Mouse (Mus musculus) MEL (cell line): ENCODE results near the gene Pvr. TPM values are rescaled to one million over a fixed set of nuclear protein-coding genes. Genes with fewer than 3 reads are reported as not detected.

Experiments
- DNase-seq: peaks from one replicate; pipeline ENCODE4 v3.0.0; 2011; ENCODE audit warnings: low read depth, low spot score
- H3K27ac ChIP-seq: 2 replicates; pipeline ENCODE4 v1.5.1; 2012; ENCODE audit warnings: low read depth, mild to moderate bottlenecking, control low read depth, low read length, moderate library complexity; ENCODE audit not compliant: control insufficient read depth
- H3K27me3 ChIP-seq, 2 experiments: fragments of 150-350 bp in 1 of 2; sonication (generic) in 1 of 2; 2 replicates each; pipeline ENCODE4 v1.6.1; 2012; ENCODE audit warnings: low read length in 2 of 2, mild to moderate bottlenecking in 2 of 2, improper control_type of control experiment in 1 of 2, moderate library complexity in 1 of 2; ENCODE audit not compliant: insufficient read depth in 2 of 2, control insufficient read depth in 1 of 2
- H3K36me3 ChIP-seq, 2 experiments: 2 replicates each; pipeline ENCODE4 v1.6.1; 2012 to 2014; ENCODE audit warnings: low read length in 2 of 2, improper control_type of control experiment in 1 of 2, inconsistent platforms in 1 of 2, mild to moderate bottlenecking in 1 of 2; ENCODE audit not compliant: insufficient read depth in 2 of 2, control insufficient read depth in 1 of 2
- H3K4me1 ChIP-seq, 2 experiments: fragments of 150-350 bp in 1 of 2; sonication (generic) in 1 of 2; 2 replicates each; pipeline ENCODE4 v1.6.1; 2012; ENCODE audit warnings: low read length in 2 of 2, improper control_type of control experiment in 1 of 2, mild to moderate bottlenecking in 1 of 2; ENCODE audit not compliant: insufficient read depth in 2 of 2, control insufficient read depth in 1 of 2
- H3K4me3 ChIP-seq, 2 experiments: fragments of 150-350 bp in 1 of 2; sonication (generic) in 1 of 2; 2 replicates each; pipeline ENCODE4 v1.5.1; 2012; ENCODE audit warnings: low read depth in 2 of 2, low read length in 2 of 2, mild to moderate bottlenecking in 2 of 2, moderate library complexity in 2 of 2, control low read depth in 1 of 2, improper control_type of control experiment in 1 of 2; ENCODE audit not compliant: control insufficient read depth in 1 of 2, insufficient read depth in 1 of 2
- H3K79me2 ChIP-seq: 2 replicates; pipeline ENCODE4 v1.6.1; 2012; ENCODE audit warnings: mild to moderate bottlenecking, low read length, moderate library complexity; ENCODE audit not compliant: control insufficient read depth, poor library complexity, insufficient read depth
- H3K9ac ChIP-seq: 2 replicates; pipeline ENCODE4 v1.6.1; 2012; ENCODE audit warnings: low read depth, mild to moderate bottlenecking, control low read depth, low read length, moderate library complexity; ENCODE audit not compliant: control insufficient read depth, poor library complexity, severe bottlenecking
- H3K9me3 ChIP-seq: fragments of 150-350 bp; sonication (generic); replicated peaks from 2 replicates; pipeline ENCODE4 v1.6.1; 2012; ENCODE audit warnings: mild to moderate bottlenecking, low read length, improper control_type of control experiment, moderate library complexity; ENCODE audit not compliant: insufficient read depth
- E2F4 ChIP-seq: IDR thresholded peaks from 2 replicates; pipeline ENCODE4 v1.6.1; 2011; ENCODE audit warnings: low read depth, low read length, improper control_type of control experiment, borderline replicate concordance
- ELF1 ChIP-seq: IDR thresholded peaks from 2 replicates; pipeline ENCODE4 v1.6.1; 2014; ENCODE audit warnings: low read depth, mild to moderate bottlenecking, inconsistent platforms, low read length, improper control_type of control experiment, moderate library complexity
- GATA1 ChIP-seq: IDR thresholded peaks from 2 replicates; pipeline ENCODE4 v1.6.1; 2011; ENCODE audit warnings: low read depth, low read length, improper control_type of control experiment
- HCFC1 ChIP-seq: IDR thresholded peaks from 2 replicates; pipeline ENCODE4 v1.6.1; 2012; ENCODE audit warnings: low read depth, mild to moderate bottlenecking, inconsistent platforms, low read length, improper control_type of control experiment, moderate library complexity
- MAZ ChIP-seq: IDR thresholded peaks from 2 replicates; pipeline ENCODE4 v1.6.1; 2012; ENCODE audit warnings: low read depth, mild to moderate bottlenecking, inconsistent platforms, low read length, improper control_type of control experiment
- MXI1 ChIP-seq: IDR thresholded peaks from 2 replicates; pipeline ENCODE4 v1.6.1; 2011; ENCODE audit warnings: mild to moderate bottlenecking, low read depth, low read length, improper control_type of control experiment
- MYB ChIP-seq: IDR thresholded peaks from 2 replicates; pipeline ENCODE4 v1.6.1; 2011; ENCODE audit warnings: mild to moderate bottlenecking, low read depth, low read length, improper control_type of control experiment
- MYC ChIP-seq: IDR thresholded peaks from 2 replicates; pipeline ENCODE4 v1.6.1; 2011; ENCODE audit warnings: low read depth, mild to moderate bottlenecking, low read length, improper control_type of control experiment, moderate library complexity
- NRF1 ChIP-seq: IDR thresholded peaks from 2 replicates; pipeline ENCODE4 v1.6.1; 2014; ENCODE audit warnings: low read depth, mild to moderate bottlenecking, inconsistent platforms, low read length, improper control_type of control experiment, moderate library complexity; ENCODE audit not compliant: poor library complexity, insufficient read depth, severe bottlenecking
- POLR2A ChIP-seq, 2 experiments: IDR thresholded peaks; 2 replicates each; pipeline ENCODE4 v1.6.1; 2011 to 2012; ENCODE audit warnings: low read length in 2 of 2, mild to moderate bottlenecking in 2 of 2, control low read depth in 1 of 2, improper control_type of control experiment in 1 of 2, low read depth in 1 of 2, moderate library complexity in 1 of 2; ENCODE audit not compliant: control insufficient read depth in 1 of 2, insufficient read depth in 1 of 2, poor library complexity in 1 of 2
- POLR2AphosphoS2 ChIP-seq: IDR thresholded peaks from 2 replicates; pipeline ENCODE4 v1.6.1; 2011; ENCODE audit warnings: low read length, improper control_type of control experiment
- POLR2AphosphoS5 ChIP-seq: IDR thresholded peaks from 2 replicates; pipeline ENCODE4 v1.6.1; 2012; ENCODE audit warnings: low read depth, borderline replicate concordance, mild to moderate bottlenecking, inconsistent platforms, low read length, moderate library complexity, mixed read lengths
- SIN3A ChIP-seq: IDR thresholded peaks from 2 replicates; pipeline ENCODE4 v1.6.1; 2012; ENCODE audit warnings: low read length, improper control_type of control experiment, inconsistent platforms
- TAL1 ChIP-seq: IDR thresholded peaks from 2 replicates; pipeline ENCODE4 v1.6.1; 2012; ENCODE audit warnings: mild to moderate bottlenecking, inconsistent platforms, low read length, moderate library complexity, mixed read lengths
- TCF12 ChIP-seq: IDR thresholded peaks from 2 replicates; pipeline ENCODE4 v1.6.1; 2014; ENCODE audit warnings: low read depth, mild to moderate bottlenecking, inconsistent platforms, low read length, improper control_type of control experiment, moderate library complexity
- UBTF ChIP-seq: IDR thresholded peaks from 2 replicates; pipeline ENCODE4 v1.6.1; 2012; ENCODE audit warnings: low read depth, mild to moderate bottlenecking, inconsistent platforms, low read length, improper control_type of control experiment, moderate library complexity, borderline replicate concordance; ENCODE audit not compliant: insufficient read depth
- USF1 ChIP-seq: IDR thresholded peaks from 2 replicates; pipeline ENCODE4 v1.6.1; 2014; ENCODE audit warnings: low read depth, mild to moderate bottlenecking, inconsistent platforms, low read length, improper control_type of control experiment, moderate library complexity
- USF2 ChIP-seq, 2 experiments: IDR thresholded peaks; 2 replicates each; pipeline ENCODE4 v1.6.1; 2011 to 2012; ENCODE audit warnings: improper control_type of control experiment in 2 of 2, low read length in 2 of 2, borderline replicate concordance in 1 of 2, inconsistent platforms in 1 of 2, low read depth in 1 of 2, mild to moderate bottlenecking in 1 of 2; ENCODE audit not compliant: insufficient read depth in 1 of 2
- ZMIZ1 ChIP-seq: IDR thresholded peaks from 2 replicates; pipeline ENCODE4 v1.6.1; 2012; ENCODE audit warnings: low read depth, mild to moderate bottlenecking, inconsistent platforms, low read length, improper control_type of control experiment, moderate library complexity
- ZNF384 ChIP-seq: IDR thresholded peaks from 2 replicates; pipeline ENCODE4 v1.6.1; 2012; ENCODE audit warnings: low read depth, mild to moderate bottlenecking, inconsistent platforms, low read length, improper control_type of control experiment
- polyA plus RNA-seq, 2 experiments: library from polyadenylated mRNA; stranded (reverse) in 1 of 2; unstranded in 1 of 2; fragments of >175 nt in 1 of 2; fragments of >200 nt in 1 of 2; gene quantifications; 2 replicates each; pipeline versions ENCODE4 v1.2.1 to v1.2.4; 2012; ENCODE audit warnings: low replicate concordance in 2 of 2, low read depth in 1 of 2; ENCODE audit not compliant: insufficient read length in 2 of 2, insufficient read depth in 1 of 2, missing spikeins in 1 of 2
- total RNA-seq: library from RNA; depleted of rRNA; stranded (reverse); fragments of 300-350 nt; gene quantifications from 2 replicates; pipeline ENCODE4 v1.2.3, GENCODE M21; 2012

Pvr gene
- total and polyA plus RNA-seq, 3 experiments = not detected

GRCm38 (mm10) chr7:19953054-19953453, 32.1 kb upstream of the Pvr start:
- no peak overlapping the region for H3K4me3 ChIP-seq
- peaks cover 0 to 2% of the 10 kb centered on the region in 2 experiments; a peak in 1 of 4 replicates for H3K36me3 ChIP-seq
- H3K27me3 ChIP-seq = no peaks in the 10 kb centered on the region
- no peak overlapping the region for H3K27ac ChIP-seq
- no peaks in the 10 kb centered on the region for H3K9me3 ChIP-seq
- TF ChIP-seq NRF1 (no peak), USF1 (no peak), ZMIZ1 (no peak), MAZ (no peak), MYB (no peak), ZNF384 (no peak), USF2 (IDR thresholded peaks at IDR 0.05; ENCODE audit: borderline replicate concordance in 1 of 2, insufficient read depth in 1 of 2, low read depth in 1 of 2, low read length in 2 of 2) (no peak), MYC (no peak), SIN3A (no peak), MXI1 (no peak), ELF1 (no peak), POLR2AphosphoS5 (no peak), UBTF (no peak), E2F4 (no peak), POLR2AphosphoS2 (no peak), GATA1 (no peak), TCF12 (no peak), POLR2A (IDR thresholded peaks at IDR 0.05; ENCODE audit: control insufficient read depth in 1 of 2, insufficient read depth in 1 of 2, low read depth in 1 of 2, low read length in 2 of 2, poor library complexity in 1 of 2) (no peak), TAL1 (no peak)
- H3K9ac ChIP-seq = no peak overlapping the region
- no peaks in the 10 kb centered on the region for H3K79me2 ChIP-seq
- no peak for DNase-seq
- 0 out of 4 replicates have a peak, but pooled peaks cover 0 to 4% of the 10 kb centered on the region in 2 experiments for H3K4me1 ChIP-seq

- Histone ChIP-seq H3K4me3 (no peak overlapping the region), H3K9ac (no peak overlapping the region), H3K4me1 (0 out of 4 replicates have a peak, but pooled peaks cover 0 to 4% of the 10 kb centered on the region in 2 experiments)
- TF ChIP-seq HCFC1 (no peak), MYC (no peak)
- TF ChIP-seq, all 39 proteins: peak for 0
- no peaks in the 10 kb centered on the region for H3K27me3 ChIP-seq
- H3K27ac ChIP-seq = no peak overlapping the region
- no peaks in the 10 kb centered on the region for H3K79me2 ChIP-seq
- no peak for DNase-seq
- peaks cover 0 to 2% of the 10 kb centered on the region in 2 experiments; a peak in 1 of 4 replicates for H3K36me3 ChIP-seq
- H3K9me3 ChIP-seq = no peaks in the 10 kb centered on the region
Observed at GRCm38 (mm10) chr7:19952320-19952986, 31.5 kb upstream of the Pvr start.
